ENCODE assay signal across 14 mouse cellular contexts in the genomic region with DNA sequence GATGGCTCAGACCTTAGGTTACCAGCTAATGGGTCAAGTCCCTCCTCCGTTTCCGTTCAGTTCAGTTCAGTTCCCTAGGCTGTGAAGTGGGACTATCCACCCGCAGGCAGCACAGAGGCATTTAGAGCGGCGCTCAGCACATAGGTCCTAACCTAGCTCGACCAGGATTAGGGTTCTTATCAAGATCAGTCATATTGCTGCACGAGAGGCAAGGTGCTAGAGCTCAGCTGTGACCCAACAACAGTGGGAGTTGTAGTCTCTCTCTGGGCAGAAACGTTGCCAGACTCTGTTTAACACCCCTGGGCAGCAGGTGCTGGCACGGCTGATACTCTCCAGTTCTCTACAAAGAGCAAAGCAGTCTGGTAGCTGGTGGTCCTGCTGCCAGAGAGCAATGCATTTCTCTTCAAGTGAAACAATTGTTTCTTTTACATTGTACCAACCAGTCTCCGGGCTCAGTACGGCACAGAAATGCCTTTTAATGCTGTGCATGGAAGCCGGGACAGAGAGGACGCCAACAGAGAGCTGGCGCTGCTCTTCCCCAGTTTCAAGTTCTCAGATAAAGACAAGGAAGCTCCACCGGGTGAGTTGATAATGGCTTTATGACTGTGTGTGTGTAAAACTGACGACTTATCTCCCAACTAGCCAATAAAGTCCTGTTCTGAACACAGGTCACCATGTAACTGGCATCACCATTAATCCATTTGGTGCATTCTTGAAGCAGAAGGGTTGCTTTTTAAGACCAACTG. TPM values are rescaled to one million over a fixed set of nuclear protein-coding genes. Genes with fewer than 3 reads are reported as not detected.
DNase-seq lines count a peak whose midpoint lies in the region; ATAC-seq and TF ChIP-seq lines count a peak whose summit lies in the region.
"Had no signal": no experiment of that assay in that cellular context is flagged by ENCODE, and none has a peak within 500 bp of the region (broad histone marks: within the 10 kb centered on the region; RNA-seq: fewer than 3 reads in every experiment).

No protein-coding gene starts in this region.

- intact Hi-C loops in gastrocnemius, postnatal 36 days (cut with DNase I): no loop called here

- TF ChIP-seq CTCF in cerebellum, adult 2 months (IDR thresholded peaks at IDR 0.05; ENCODE audit: borderline replicate concordance, insufficient read depth, low read depth, low read length): no peak
- TF ChIP-seq CTCF in G1E (IDR thresholded peaks at IDR 0.05; ENCODE audit: low read depth, low read length): no peak

- peak overlapping the region; percentile 57 for H3K4me2 ChIP-seq in liver, embryonic 15.5 days
- H3K4me2 ChIP-seq: embryonic facial prominence, embryonic 15.5 days; limb, embryonic 12.5 days had no signal

- H3K27me3 ChIP-seq in cerebellum, adult 2 months (ENCODE audit: control insufficient read depth, insufficient read depth, low read length): no peaks in the 10 kb centered on the region
- peaks cover 18% of the 10 kb centered on the region for H3K27me3 ChIP-seq in G1E (ENCODE audit: insufficient read depth, low read length)
- no peaks in the 10 kb centered on the region for H3K27me3 ChIP-seq in erythroblast, embryonic 14.5 days (ENCODE audit: control insufficient read depth)
- no peaks in the 10 kb centered on the region for H3K27me3 ChIP-seq in liver, embryonic 15.5 days
- H3K27me3 ChIP-seq: embryonic facial prominence, embryonic 15.5 days; limb, embryonic 12.5 days had no signal

- DNase-seq in cerebellum, adult 2 months: peak; percentile 29 to 39
- no peak for DNase-seq in cerebellum, adult 8-10 months
- DNase-seq in G1E (ENCODE audit: low spot score): no peak
- no peak for DNase-seq in frontal cortex, postnatal 25 days (ENCODE audit: low spot score in 2 of 2)
- DNase-seq in gastrocnemius, postnatal 36 days: no peak
- DNase-seq in urinary bladder, postnatal 4 days (ENCODE audit: low spot score in 2 of 2): no peak
- DNase-seq: heart, adult 18-20 months; layer of hippocampus, postnatal 36 days; midbrain, embryonic 14.5 days had no signal

- no peak overlapping the region for H3K27ac ChIP-seq in cerebellum, adult 2 months (ENCODE audit: insufficient read depth, low read length)
- H3K27ac ChIP-seq in liver, embryonic 15.5 days (replicated peaks): no peak overlapping the region; the same call in 1 of the 2 replicates
- H3K27ac ChIP-seq: embryonic facial prominence, embryonic 15.5 days; limb, embryonic 12.5 days had no signal

- H3K36me3 ChIP-seq in G1E (replicated peaks): peaks cover 18% of the 10 kb centered on the region
- peaks cover 8% of the 10 kb centered on the region for H3K36me3 ChIP-seq in erythroblast, embryonic 14.5 days (ENCODE audit: control insufficient read depth)
- H3K36me3 ChIP-seq in liver, embryonic 15.5 days (replicated peaks): no peaks in the 10 kb centered on the region
- H3K36me3 ChIP-seq: embryonic facial prominence, embryonic 15.5 days had no signal

- TF ChIP-seq POLR2A in cerebellum, adult 2 months (IDR thresholded peaks at IDR 0.05; ENCODE audit: borderline replicate concordance, insufficient read depth, low read length): no peak

- H3K4me3 ChIP-seq in cerebellum, adult 2 months (replicated peaks; ENCODE audit: insufficient read depth, low read depth, low read length): no peak overlapping the region
- H3K4me3 ChIP-seq in G1E (ENCODE audit: low read depth, low read length): peak overlapping the region; percentile 18; the same call in 1 of the 2 replicates
- peak overlapping the region; percentile 39 for H3K4me3 ChIP-seq in erythroblast, embryonic 14.5 days (replicated peaks)
- H3K4me3 ChIP-seq in liver, embryonic 15.5 days (replicated peaks): peak overlapping the region; percentile 19
- H3K4me3 ChIP-seq: embryonic facial prominence, embryonic 15.5 days; limb, embryonic 12.5 days had no signal

- peak; percentile 64 for ATAC-seq in G1E (ENCODE audit: extremely low read depth, insufficient number of reproducible peaks, low FRiP score, poor library complexity, severe bottlenecking)
- ATAC-seq in liver, embryonic 15.5 days (ENCODE audit: insufficient read depth): peak; percentile 74

- peaks cover 10% of the 10 kb centered on the region for H3K4me1 ChIP-seq in cerebellum, adult 2 months (ENCODE audit: control insufficient read depth, insufficient read depth, low read length)
- H3K4me1 ChIP-seq in G1E (ENCODE audit: insufficient read depth, low read depth, low read length): peaks cover 24% of the 10 kb centered on the region
- H3K4me1 ChIP-seq in erythroblast, embryonic 14.5 days (ENCODE audit: control insufficient read depth): peaks cover 15% of the 10 kb centered on the region
- H3K4me1 ChIP-seq in liver, embryonic 15.5 days (replicated peaks): peaks cover 23% of the 10 kb centered on the region
- H3K4me1 ChIP-seq: embryonic facial prominence, embryonic 15.5 days had no signal

- no peaks in the 10 kb centered on the region for H3K9me3 ChIP-seq in G1E (replicated peaks)
- no peaks in the 10 kb centered on the region for H3K9me3 ChIP-seq in erythroblast, embryonic 14.5 days (ENCODE audit: control insufficient read depth, low read length)
- H3K9me3 ChIP-seq in liver, embryonic 15.5 days (replicated peaks): no peaks in the 10 kb centered on the region
- H3K9me3 ChIP-seq: embryonic facial prominence, embryonic 15.5 days; limb, embryonic 12.5 days had no signal

- 15% methylated on average over 16 of the region's 16 CpGs for WGBS in cerebellum, adult 2 months
- 26% methylated on average over 16 of the region's 16 CpGs for WGBS in liver, embryonic 15.5 days (ENCODE audit: insufficient replicate concordance)

- no peak overlapping the region for H3K9ac ChIP-seq in liver, embryonic 15.5 days
- H3K9ac ChIP-seq: embryonic facial prominence, embryonic 15.5 days; limb, embryonic 12.5 days had no signal

RNA-seq across cellular contexts. Expression of a gene that starts 19.2 kb away (rescaled TPM):
- 0.15 and 0.49 TPM in 2 replicates for polyA plus RNA-seq in cerebellum, adult 2 months (2012; rRNA removed)
- total RNA-seq in G1E (2014; fragmentation: Nextera tagmentation) (not detected in 2 replicates), G1E (2017) (not detected in 2 replicates)
- not detected in 2 replicates for polyA plus RNA-seq in G1E (2012)
- polyA plus RNA-seq in erythroblast, embryonic 14.5 days (2012): not detected in 2 replicates
- not detected in 2 replicates for polyA plus RNA-seq in liver, embryonic 15.5 days (2015; fragmentation: Nextera tagmentation; extraction: Ambion mirVana)
- total RNA-seq in gastrocnemius, postnatal 36 days (2021): not detected
- polyA plus RNA-seq: activated CD4-positive, CD25-positive, alpha-beta regulatory T cell, adult 4 months; limb, embryonic 12.5 days; midbrain, embryonic 14.5 days had no signal

RNA-seq across cellular contexts. Expression of a gene that starts 33.3 kb away (rescaled TPM):
- polyA plus RNA-seq in cerebellum, adult 2 months (2012; rRNA removed): 68.9 and 81.5 TPM in 2 replicates
- total RNA-seq in G1E (2014; fragmentation: Nextera tagmentation) (not detected in 2 replicates), G1E (2017) (2.1 TPM in 2 replicates)
- polyA plus RNA-seq in G1E (2012): 0.04 and 0.12 TPM in 2 replicates
- 0.01 TPM in 1 of 2 replicates, not detected in the other for polyA plus RNA-seq in erythroblast, embryonic 14.5 days (2012)
- 2.5 and 3.2 TPM in 2 replicates for polyA plus RNA-seq in liver, embryonic 15.5 days (2015; fragmentation: Nextera tagmentation; extraction: Ambion mirVana)
- total RNA-seq in gastrocnemius, postnatal 36 days (2021): 1 to 10 TPM; 4.0 to 5.1 TPM
- polyA plus RNA-seq: activated CD4-positive, CD25-positive, alpha-beta regulatory T cell, adult 4 months had no signal

Comparison
In these comparisons a context has a peak if more than half of its experiments do, and no peak if none do; other contexts are left out.
1. DNase-seq: peak in cerebellum, adult 2 months (2 of 2); none in cerebellum, adult 8-10 months (single experiment), G1E (single experiment), frontal cortex, postnatal 25 days (0 of 2), gastrocnemius, postnatal 36 days (0 of 2) and urinary bladder, postnatal 4 days (0 of 2).
2. RNA of a gene that starts 33.3 kb away (polyA plus RNA-seq): 68.9 to 81.5 TPM in cerebellum, adult 2 months; 2.5 to 3.2 TPM in liver, embryonic 15.5 days, 0.04 to 0.12 TPM in G1E and 0.01 TPM in erythroblast, embryonic 14.5 days; every median in the first group is over 10 times any median in the second.